Mouse (Mus musculus): ENCODE measurements at regions not wholly inside any gene's neighbourhood (a gene's known extent, or its start where the extent isn't known, plus 50 kb on each side); places are given as distances from the start of the nearest gene placed in this dataset.

DNA sequence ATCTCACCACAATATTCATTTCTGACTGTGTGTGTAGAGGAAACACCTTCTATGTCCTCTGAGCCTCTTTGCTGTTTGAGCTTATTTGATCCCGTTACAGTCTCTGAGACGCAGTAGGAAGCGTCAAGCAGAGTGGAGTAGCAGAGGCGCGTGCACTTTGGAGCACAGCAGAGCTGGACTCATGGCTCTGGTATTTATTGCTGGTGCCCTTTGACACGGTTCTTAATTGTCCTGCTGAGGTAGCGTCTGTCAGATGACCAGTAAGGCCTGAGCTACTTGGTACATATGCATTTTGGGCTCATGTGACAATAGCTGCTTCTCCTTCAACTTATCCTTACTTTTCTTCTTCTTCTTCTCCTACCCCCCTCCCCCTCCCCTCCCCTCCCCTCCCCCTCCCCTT is 195.8 kb downstream of the Foxo1 start:
- no peak for DNase-seq (ENCODE audit: low spot score in 2 of 2)

DNA sequence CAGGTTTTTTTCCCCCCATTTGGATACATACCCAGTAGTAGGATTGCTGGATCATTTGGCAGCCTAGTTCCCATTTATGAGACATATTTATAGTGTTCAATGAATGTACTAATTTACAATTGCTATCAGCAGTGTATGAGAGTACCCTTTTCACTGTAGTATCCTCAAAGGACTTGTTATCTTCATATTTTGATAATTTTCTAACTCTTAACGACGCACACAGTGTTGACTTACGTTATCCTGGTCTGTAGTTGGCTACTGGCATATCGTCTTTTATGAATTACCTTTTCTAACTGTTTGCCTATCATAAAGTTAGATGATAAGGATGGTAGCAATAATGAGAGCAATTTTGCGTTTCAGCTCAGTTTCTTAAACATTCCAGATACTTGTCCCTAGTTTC is 186.8 kb downstream of the Foxo1 start:
- no peak for DNase-seq (ENCODE audit: low spot score in 2 of 2)

DNA sequence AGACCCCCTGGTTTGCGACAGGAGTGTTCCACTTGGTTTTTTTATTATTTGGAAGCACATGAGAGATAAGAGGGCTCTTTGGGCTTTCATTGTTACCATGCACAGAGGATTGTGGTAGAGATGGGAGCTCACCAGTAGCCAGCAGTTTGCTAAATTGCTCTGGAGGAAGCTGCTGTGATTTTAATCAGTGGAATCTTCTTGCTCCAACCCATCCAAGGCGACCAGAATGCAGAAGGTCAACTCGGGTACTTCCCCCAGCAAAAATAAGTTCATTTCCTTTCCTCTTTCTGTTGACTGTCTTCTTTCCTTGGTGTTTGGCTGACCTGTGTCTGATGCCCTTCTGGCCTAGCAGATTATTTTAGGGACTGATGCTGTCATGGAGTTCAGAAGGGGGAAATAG is 184.9 kb downstream of the Foxo1 start:
- no peak for DNase-seq (ENCODE audit: low spot score in 2 of 2)

DNA sequence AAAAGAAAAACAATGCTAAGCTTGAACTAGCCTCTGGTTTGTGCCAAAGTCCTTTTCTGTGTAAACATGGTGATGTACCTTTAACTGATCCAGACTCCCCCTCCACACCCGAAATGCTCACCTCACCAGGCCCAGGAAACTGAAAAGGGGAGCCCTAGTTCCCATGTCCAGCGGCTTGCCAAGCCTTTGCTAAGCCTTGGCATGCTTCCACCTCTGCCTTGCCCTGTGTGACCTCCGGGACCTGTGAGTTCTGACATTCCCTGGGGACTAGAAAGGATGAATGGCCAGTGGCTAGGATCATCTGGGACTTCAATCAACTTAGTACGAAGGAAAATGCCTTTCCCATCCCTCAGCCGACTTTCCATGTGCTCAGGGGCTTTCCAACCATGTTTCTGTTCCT is 184.2 kb downstream of the Foxo1 start:
- no peak for DNase-seq (ENCODE audit: low spot score in 2 of 2)

- DNase-seq (ENCODE audit: low spot score in 2 of 2): no peak
Measured at GRCm38 (mm10) chr3:52446991-52447390, 178.9 kb downstream of the Foxo1 start.

DNA sequence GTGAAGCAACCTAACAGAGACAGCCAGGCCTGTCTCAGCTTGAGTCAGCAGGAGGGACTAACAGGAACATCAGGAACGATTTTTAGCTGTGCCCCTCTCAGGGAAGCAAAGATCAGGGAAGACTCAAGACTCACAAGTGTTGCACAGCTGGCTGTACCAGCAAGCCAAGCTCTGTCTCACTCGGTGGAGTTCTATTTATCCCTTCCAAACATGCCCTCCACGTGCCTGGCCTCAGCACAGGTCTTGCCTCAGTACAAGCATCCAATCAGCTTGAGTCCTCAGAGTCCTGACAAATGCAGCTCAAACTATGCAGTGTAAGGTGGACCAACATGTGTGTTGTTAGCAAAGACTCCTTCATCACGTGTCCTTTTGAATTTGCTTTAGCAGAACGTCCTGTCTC is 178.4 kb downstream of the Foxo1 start:
- no peak for DNase-seq (ENCODE audit: low spot score in 2 of 2)

DNA sequence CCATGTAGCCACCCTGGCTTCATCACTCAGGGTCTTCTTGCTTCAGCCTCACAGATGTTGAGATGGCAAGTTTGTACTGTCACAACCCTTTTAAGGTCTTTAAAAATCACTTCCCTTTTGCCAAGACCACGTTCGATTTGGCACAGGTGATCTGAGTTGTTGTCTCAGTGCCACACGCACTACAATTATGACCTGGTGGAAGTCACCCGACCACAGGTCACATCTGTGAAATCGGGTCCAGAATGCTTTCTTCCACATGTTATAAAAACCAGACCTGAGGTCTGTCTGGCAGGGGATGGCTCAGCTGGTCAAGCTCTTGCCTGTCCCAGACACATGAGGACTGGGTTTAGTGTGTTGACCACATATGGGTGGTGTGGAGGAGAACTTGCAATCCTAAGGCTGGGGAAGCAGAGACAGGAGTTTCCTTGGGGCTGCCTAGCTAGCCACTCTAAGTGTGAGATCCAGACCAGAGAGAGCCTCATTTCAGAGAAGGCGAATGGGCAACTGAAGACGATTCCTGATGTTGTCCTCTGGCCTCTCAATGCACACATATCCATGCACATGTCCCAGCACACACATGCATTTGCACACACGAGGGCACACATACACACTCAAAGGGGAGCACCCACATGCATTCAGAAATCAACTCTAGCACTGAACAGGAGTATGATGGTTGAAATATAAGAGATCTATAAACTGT is 176.4 kb downstream of the Foxo1 start:
- no peak for DNase-seq (ENCODE audit: low spot score in 2 of 2)

DNA sequence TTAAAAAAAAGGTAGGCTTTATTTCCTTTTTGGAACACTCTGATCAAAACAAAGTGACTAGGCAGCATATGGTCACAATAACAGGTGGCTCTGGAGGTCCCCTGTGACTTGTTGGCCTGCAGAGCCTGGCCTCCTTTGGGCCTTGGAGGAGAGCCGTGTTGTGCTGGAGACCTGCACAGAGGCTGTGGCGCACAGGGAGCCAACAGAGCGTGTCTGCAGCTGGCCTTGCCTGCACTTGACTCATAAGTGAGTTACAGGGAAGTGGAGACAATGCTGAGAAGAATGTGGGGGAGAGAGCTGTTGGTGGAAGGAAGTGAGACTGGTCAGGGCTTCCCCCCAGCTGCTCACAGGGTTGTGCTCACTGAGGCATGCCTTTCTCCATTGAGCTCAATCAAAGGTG is 175.7 kb downstream of the Foxo1 start:
- no peak for DNase-seq (ENCODE audit: low spot score in 2 of 2)

DNA sequence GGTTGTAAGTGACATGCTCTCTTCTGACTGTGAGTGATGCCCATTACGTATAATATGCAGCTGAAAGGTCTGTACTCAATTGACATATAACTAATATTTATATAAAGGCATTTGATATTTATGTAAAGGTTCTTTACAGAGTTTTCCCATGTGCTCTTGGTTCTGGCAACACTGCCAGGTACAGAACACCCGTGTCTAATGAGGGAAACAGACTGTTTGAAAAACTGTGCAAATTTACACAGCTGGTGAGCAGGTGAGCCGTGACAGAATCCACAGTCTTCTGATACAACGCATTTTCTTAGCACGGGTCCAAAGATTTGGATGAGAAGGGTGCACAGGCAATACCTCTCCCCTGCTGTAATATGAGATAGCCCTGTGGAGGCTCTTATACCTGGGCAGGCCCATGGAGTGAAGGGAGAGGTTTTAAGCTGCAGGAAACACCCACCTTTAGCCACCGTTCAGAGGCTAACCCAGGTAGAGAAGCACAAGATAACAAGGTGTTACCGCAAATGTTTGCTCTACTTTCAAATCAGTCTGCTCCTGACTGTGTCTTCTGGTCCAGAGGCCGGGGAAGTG is 161.0 kb downstream of the Foxo1 start:
- DNase-seq (ENCODE audit: low spot score in 2 of 2): no peak

- DNase-seq (ENCODE audit: low spot score in 2 of 2): no peak
Measured at GRCm38 (mm10) chr3:52422826-52423225, 154.7 kb downstream of the Foxo1 start.

DNA sequence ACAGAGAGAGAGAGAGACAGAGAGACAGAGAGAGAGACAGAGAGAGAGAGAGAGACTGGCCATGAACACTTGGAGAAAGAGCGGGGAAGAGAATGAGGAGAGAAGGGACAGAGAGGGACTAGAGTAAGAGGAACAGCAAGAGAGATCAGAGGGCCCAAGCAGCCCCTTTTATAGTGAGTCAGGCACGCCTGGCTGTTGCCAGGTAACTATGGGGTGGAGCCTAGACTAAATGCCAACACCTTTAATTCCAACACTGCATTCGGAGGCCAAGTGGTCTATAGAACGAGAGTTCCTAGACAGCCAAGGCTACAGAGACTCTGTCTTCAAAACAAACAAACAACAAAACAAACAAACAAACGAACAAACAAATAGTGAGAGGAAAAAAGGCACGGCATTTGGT is 148.1 kb downstream of the Foxo1 start:
- no peak for DNase-seq (ENCODE audit: low spot score in 2 of 2)

DNA sequence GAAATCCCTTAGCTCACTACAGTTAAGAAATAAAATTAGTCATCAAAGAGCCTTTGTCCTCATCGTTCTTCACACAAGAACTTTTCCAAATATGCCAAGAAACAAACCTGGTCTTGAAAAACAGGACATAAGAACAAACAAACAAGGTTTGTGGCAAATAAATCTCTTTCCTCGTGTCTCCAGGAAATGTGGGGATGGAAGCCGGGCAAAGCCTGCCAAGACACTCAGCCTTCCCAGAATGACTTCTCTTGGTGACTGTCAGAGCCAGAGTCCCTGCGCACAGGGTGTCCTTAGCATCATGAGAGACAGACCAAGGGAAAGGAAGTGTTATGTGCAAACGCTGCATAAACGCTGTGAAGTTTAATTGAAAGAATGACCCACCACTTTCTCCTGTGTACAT is 147.2 kb downstream of the Foxo1 start:
- DNase-seq (ENCODE audit: low spot score in 2 of 2): no peak

DNA sequence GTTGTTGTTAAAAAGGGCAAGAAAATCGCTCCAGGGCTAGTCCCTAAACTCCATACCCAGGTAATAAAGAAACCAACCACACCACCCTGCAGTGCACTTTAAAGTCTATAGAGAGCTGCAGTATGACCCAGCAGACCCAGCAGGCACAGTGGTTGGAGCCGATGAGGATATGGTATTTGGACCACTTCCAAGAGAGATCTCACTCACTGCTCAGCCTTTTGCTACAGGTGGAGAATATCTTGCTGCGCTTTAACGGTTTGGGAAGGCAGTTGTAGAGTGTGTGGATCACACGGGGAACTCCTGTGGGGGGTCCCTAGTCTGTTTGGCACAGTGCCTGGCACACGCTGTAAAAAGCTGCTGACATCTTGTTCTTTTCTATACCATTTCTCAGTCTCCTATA is 145.9 kb downstream of the Foxo1 start:
- no peak for DNase-seq (ENCODE audit: low spot score in 2 of 2)

DNA sequence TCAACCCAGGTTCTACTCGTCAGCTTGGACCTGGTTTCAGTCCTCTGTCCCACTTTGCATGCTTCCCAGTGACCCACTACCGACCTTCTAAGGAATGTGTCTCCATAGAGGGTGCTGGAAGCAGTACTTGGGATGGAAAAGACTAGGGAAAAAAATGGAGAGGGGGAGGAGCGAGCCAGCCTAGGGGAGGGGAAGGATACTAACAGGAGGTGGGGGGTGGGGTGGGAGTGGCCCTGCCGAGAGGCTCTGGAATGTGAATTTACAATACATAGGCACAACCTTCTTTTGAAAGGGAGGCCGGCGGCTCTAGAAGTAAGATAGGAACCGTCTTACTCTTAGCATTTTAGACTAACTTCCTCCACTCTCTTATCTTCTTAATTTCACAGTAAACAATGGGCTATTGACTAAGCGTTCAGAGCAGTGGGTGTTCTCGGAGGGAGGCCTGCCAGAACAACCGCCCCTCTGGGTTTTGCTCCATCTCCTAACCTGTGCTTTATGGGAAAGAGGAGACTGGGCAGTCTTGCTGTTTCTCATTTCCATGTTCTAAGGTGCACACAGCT is 145.1 kb downstream of the Foxo1 start:
- DNase-seq (ENCODE audit: low spot score in 2 of 2): no peak

GRCm38 (mm10) chr3:52411356-52411755 is 143.2 kb downstream of the Foxo1 start:
- DNase-seq (ENCODE audit: low spot score in 2 of 2): no peak

- DNase-seq (ENCODE audit: low spot score in 2 of 2): no peak
Measured at GRCm38 (mm10) chr3:52409465-52409864, 141.3 kb downstream of the Foxo1 start.

GRCm38 (mm10) chr3:52406778-52407318 is 138.7 kb downstream of the Foxo1 start:
- DNase-seq (ENCODE audit: low spot score in 2 of 2): no peak

DNA sequence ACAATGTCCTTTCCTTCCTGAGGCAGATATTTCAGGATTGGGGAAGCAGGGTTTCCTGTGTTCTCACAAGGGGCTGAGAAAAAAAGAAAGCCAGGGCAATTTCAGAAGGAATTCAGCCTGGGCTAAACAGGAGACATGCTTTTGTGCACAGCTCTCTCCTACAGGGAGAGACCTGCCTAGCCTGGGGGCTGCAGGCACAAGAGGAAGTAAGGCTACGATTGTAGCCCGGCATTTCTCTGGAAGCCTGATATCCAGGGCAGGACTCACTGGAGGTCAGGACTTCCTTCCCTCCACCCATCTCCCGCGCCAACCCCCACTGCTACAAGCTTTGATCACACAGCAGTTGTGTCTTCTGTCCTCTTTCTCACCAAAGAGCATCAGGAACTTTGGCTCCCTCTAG is 136.5 kb downstream of the Foxo1 start:
- DNase-seq (ENCODE audit: low spot score in 2 of 2): no peak

DNA sequence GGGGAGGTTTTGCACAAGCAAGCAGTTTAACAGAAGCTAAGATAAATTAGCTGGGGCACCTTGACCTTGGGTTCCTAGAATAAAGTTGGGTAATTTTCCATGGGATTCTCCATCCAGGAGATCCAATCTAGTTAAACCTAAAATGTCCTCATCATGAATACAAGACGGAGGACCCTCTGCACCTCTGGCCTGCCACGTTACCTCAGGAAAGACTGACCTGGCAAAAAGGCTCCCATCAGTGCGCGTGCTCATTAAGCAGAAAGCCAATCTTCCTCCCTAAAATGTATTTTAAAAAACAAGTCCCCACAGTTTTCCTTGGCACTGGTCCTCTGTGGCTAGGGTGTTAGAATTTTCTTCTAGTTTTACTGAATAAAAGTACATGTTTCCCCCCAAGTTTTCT is 134.9 kb downstream of the Foxo1 start:
- no peak for DNase-seq (ENCODE audit: low spot score in 2 of 2)

Data from layer of hippocampus, adult 18-20 months (tissue).